Comparison of ENCODE assay signal across 34 mouse cellular contexts in the genomic region with DNA sequence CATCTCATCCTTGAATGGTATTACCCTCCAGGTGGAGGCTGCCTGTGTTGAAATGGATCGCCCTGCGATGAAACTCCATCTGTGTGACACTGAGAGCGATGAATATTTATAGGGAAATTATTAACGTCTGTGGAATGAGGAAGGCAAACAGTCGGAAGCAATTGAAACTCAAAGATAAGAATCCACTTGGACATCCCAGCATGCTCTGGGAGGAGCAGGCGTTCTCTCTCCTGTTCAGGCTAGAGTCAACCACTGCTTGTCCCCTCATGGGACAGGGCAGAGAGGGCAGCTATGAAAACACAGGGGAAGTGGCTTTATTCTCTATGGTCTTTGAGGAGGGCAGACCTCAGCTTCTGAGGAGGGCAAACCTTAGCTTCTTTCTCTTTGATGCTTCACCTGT. TPM values are rescaled to one million over a fixed set of nuclear protein-coding genes. Genes with fewer than 3 reads are reported as not detected.
DNase-seq lines count a peak whose midpoint lies in the region; ATAC-seq and TF ChIP-seq lines count a peak whose summit lies in the region.
"Had no signal": no experiment of that assay in that cellular context is flagged by ENCODE, and none has a peak within 500 bp of the region (broad histone marks: within the 10 kb centered on the region; RNA-seq: fewer than 3 reads in every experiment).

No protein-coding gene starts in this region.

- ATAC-seq in midbrain, embryonic 11.5 days (ENCODE audit: low FRiP score) = no peak
- ATAC-seq in midbrain, postnatal 0 days (ENCODE audit: low FRiP score) = no peak
- ATAC-seq in lung, embryonic 16.5 days (ENCODE audit: low read depth) = peak; percentile 84
- ATAC-seq in hindbrain, postnatal 0 days = no peak
- no peak for ATAC-seq in megakaryocyte, adult 5-6 weeks (ENCODE audit: poor library complexity, severe bottlenecking)
- ATAC-seq: forebrain, embryonic 14.5 days; inflammation-experienced regulatory T-cells, adult 6 months; liver, postnatal 0 days had no signal

- 78% methylated on average over 6 of the region's 6 CpGs for WGBS in midbrain, embryonic 11.5 days
- WGBS in midbrain, postnatal 0 days = 63% methylated on average over 6 of the region's 6 CpGs
- WGBS in lung, embryonic 16.5 days = 42% methylated on average over 6 of the region's 6 CpGs
- WGBS in hindbrain, postnatal 0 days = 76% methylated on average over 6 of the region's 6 CpGs

- H3K9ac ChIP-seq in midbrain, embryonic 11.5 days (ENCODE audit: low read length) = no peak overlapping the region
- no peak overlapping the region for H3K9ac ChIP-seq in midbrain, postnatal 0 days (replicated peaks; ENCODE audit: low read length, poor library complexity, severe bottlenecking)
- no peak overlapping the region for H3K9ac ChIP-seq in lung, embryonic 16.5 days (ENCODE audit: low read length)
- H3K9ac ChIP-seq in hindbrain, postnatal 0 days (replicated peaks; ENCODE audit: low read length) = no peak overlapping the region
- H3K9ac ChIP-seq: embryonic facial prominence, embryonic 12.5 days; heart, embryonic 12.5 days; hindbrain, embryonic 14.5 days; limb, embryonic 12.5 days; liver, postnatal 0 days; neural tube, embryonic 15.5 days had no signal

- H3K27me3 ChIP-seq in midbrain, embryonic 11.5 days (ENCODE audit: control insufficient read depth, insufficient read depth, low read length) = no peaks in the 10 kb centered on the region
- no peaks in the 10 kb centered on the region for H3K27me3 ChIP-seq in midbrain, postnatal 0 days (ENCODE audit: insufficient read depth, low read length)
- H3K27me3 ChIP-seq in lung, embryonic 16.5 days (ENCODE audit: control insufficient read depth, insufficient read depth, low read depth, low read length) = no peaks in the 10 kb centered on the region
- no peaks in the 10 kb centered on the region for H3K27me3 ChIP-seq in hindbrain, postnatal 0 days (ENCODE audit: insufficient read depth, low read length)
- H3K27me3 ChIP-seq: embryonic facial prominence, embryonic 12.5 days; heart, embryonic 12.5 days; limb, embryonic 12.5 days; neural tube, embryonic 15.5 days had no signal

- H3K4me3 ChIP-seq in midbrain, embryonic 11.5 days (ENCODE audit: low read depth, low read length) = no peak overlapping the region
- H3K4me3 ChIP-seq in midbrain, postnatal 0 days (ENCODE audit: low read depth, low read length) = no peak overlapping the region
- no peak overlapping the region for H3K4me3 ChIP-seq in lung, embryonic 16.5 days (ENCODE audit: low read length)
- H3K4me3 ChIP-seq in hindbrain, postnatal 0 days (ENCODE audit: low read length) = no peak overlapping the region
- H3K4me3 ChIP-seq: embryonic facial prominence, embryonic 12.5 days; heart, embryonic 12.5 days; limb, embryonic 12.5 days; neural tube, embryonic 15.5 days had no signal

- H3K4me1 ChIP-seq in midbrain, embryonic 11.5 days (ENCODE audit: control insufficient read depth, insufficient read depth, low read length) = no peaks in the 10 kb centered on the region
- H3K4me1 ChIP-seq in midbrain, postnatal 0 days (ENCODE audit: insufficient read depth, low read length) = no peaks in the 10 kb centered on the region
- no peaks in the 10 kb centered on the region for H3K4me1 ChIP-seq in lung, embryonic 16.5 days (replicated peaks; ENCODE audit: control insufficient read depth, insufficient read depth, low read length)
- H3K4me1 ChIP-seq in hindbrain, postnatal 0 days (ENCODE audit: insufficient read depth, low read length) = no peaks in the 10 kb centered on the region
- H3K4me1 ChIP-seq: embryonic facial prominence, embryonic 12.5 days; heart, embryonic 12.5 days; limb, embryonic 12.5 days; neural tube, embryonic 15.5 days had no signal

- DNase-seq in midbrain, embryonic 11.5 days (ENCODE audit: low spot score, missing footprints) = peak; percentile 49
- DNase-seq in midbrain, postnatal 0 days (ENCODE audit: low spot score) = no peak
- DNase-seq in lung, postnatal 36 days = peak; percentile 67
- DNase-seq in heart, adult 9 months (ENCODE audit: low spot score in 2 of 2) = no peak
- no peak for DNase-seq in hindbrain, postnatal 0 days (ENCODE audit: low spot score)
- no peak for DNase-seq in yolk sac, embryonic 10.5 days (ENCODE audit: low spot score)
- DNase-seq: adrenal gland, postnatal 10 days; cerebellum, adult 11 months; cerebellum, adult 9-10 months; embryo, embryonic 11 days; gastrocnemius, postnatal 14 days; heart, postnatal 4 days; kidney, adult 9 months; kidney, postnatal 10 days; liver, postnatal 0 days; midbrain, embryonic 14.5 days; retina, postnatal 1 day; right cerebral cortex, postnatal 14 days had no signal

- no peaks in the 10 kb centered on the region for H3K9me3 ChIP-seq in midbrain, embryonic 11.5 days (ENCODE audit: control insufficient read depth, low read length)
- H3K9me3 ChIP-seq in midbrain, postnatal 0 days (ENCODE audit: low read length) = no peaks in the 10 kb centered on the region
- no peaks in the 10 kb centered on the region for H3K9me3 ChIP-seq in lung, embryonic 16.5 days (ENCODE audit: control insufficient read depth, low read length)
- no peaks in the 10 kb centered on the region for H3K9me3 ChIP-seq in hindbrain, postnatal 0 days (ENCODE audit: low read length)
- H3K9me3 ChIP-seq: embryonic facial prominence, embryonic 12.5 days; G1E; heart, embryonic 12.5 days; limb, embryonic 12.5 days; neural tube, embryonic 15.5 days had no signal

- H3K27ac ChIP-seq in midbrain, embryonic 11.5 days (ENCODE audit: low read depth, low read length) = no peak overlapping the region
- no peak overlapping the region for H3K27ac ChIP-seq in midbrain, postnatal 0 days (ENCODE audit: low read depth, low read length)
- H3K27ac ChIP-seq in lung, embryonic 16.5 days (ENCODE audit: low read length) = peak overlapping the region; percentile 84
- H3K27ac ChIP-seq in hindbrain, postnatal 0 days = no peak overlapping the region
- H3K27ac ChIP-seq: embryonic facial prominence, embryonic 12.5 days; hindbrain, embryonic 14.5 days; limb, embryonic 12.5 days; neural tube, embryonic 15.5 days had no signal

- H3K36me3 ChIP-seq in midbrain, embryonic 11.5 days (ENCODE audit: control insufficient read depth, insufficient read depth, low read length) = no peaks in the 10 kb centered on the region
- no peaks in the 10 kb centered on the region for H3K36me3 ChIP-seq in midbrain, postnatal 0 days (ENCODE audit: insufficient read depth, low read length)
- H3K36me3 ChIP-seq in lung, embryonic 16.5 days (ENCODE audit: control insufficient read depth, insufficient read depth, low read length) = no peaks in the 10 kb centered on the region
- H3K36me3 ChIP-seq in hindbrain, postnatal 0 days (ENCODE audit: insufficient read depth, low read length) = no peaks in the 10 kb centered on the region
- H3K36me3 ChIP-seq: embryonic facial prominence, embryonic 12.5 days; G1E; heart, embryonic 12.5 days; limb, embryonic 12.5 days; neural tube, embryonic 15.5 days had no signal

- no peak for TF ChIP-seq CTCF in midbrain, postnatal 0 days (IDR thresholded peaks at IDR 0.05)
- TF ChIP-seq CTCF in hindbrain, postnatal 0 days (IDR thresholded peaks at IDR 0.05; ENCODE audit: low read depth) = no peak

- H3K4me2 ChIP-seq in midbrain, embryonic 11.5 days = no peak overlapping the region
- no peak overlapping the region for H3K4me2 ChIP-seq in midbrain, postnatal 0 days (ENCODE audit: low read depth, low read length, poor library complexity, severe bottlenecking)
- no peak overlapping the region for H3K4me2 ChIP-seq in lung, embryonic 16.5 days (ENCODE audit: low read depth, low read length)
- H3K4me2 ChIP-seq in hindbrain, postnatal 0 days (ENCODE audit: low read depth, low read length) = no peak overlapping the region
- H3K4me2 ChIP-seq: embryonic facial prominence, embryonic 12.5 days; heart, embryonic 12.5 days; hindbrain, embryonic 14.5 days; limb, embryonic 12.5 days; liver, embryonic 11.5 days; neural tube, embryonic 15.5 days had no signal

RNA-seq across cellular contexts. Expression of gene Krt23, which starts 19.5 kb away (rescaled TPM):
- 0.14 TPM in 1 of 2 replicates, not detected in the other for polyA plus RNA-seq in midbrain, embryonic 11.5 days (2014; fragmentation: Nextera tagmentation; extraction: Ambion mirVana)
- total RNA-seq in midbrain, postnatal 0 days (2014; rRNA removed) = 0.16 TPM in 1 of 2 replicates, not detected in the other
- 0.32 TPM in 1 of 2 replicates, not detected in the other for polyA plus RNA-seq in midbrain, postnatal 0 days (2015; fragmentation: Nextera tagmentation; extraction: Ambion mirVana)
- 4.9 and 5.4 TPM in 2 replicates for polyA plus RNA-seq in lung, embryonic 16.5 days (2015; fragmentation: Nextera tagmentation; extraction: Ambion mirVana)
- not detected in 2 replicates for total RNA-seq in hindbrain, postnatal 0 days (2014; rRNA removed)
- polyA plus RNA-seq in hindbrain, postnatal 0 days (2015; fragmentation: Nextera tagmentation; extraction: Ambion mirVana) = 0.40 and 0.41 TPM in 2 replicates
- total RNA-seq in megakaryocyte, adult 5-6 weeks (2015) = not detected in 2 replicates
- total RNA-seq in megakaryocyte, adult 5-6 weeks (2017) = not detected in 2 replicates
- total RNA-seq: G1E; gastrocnemius, postnatal 14 days; granulocyte monocyte progenitor cell, adult 5-6 weeks; heart, postnatal 4 days; left cerebral cortex, postnatal 14 days; megakaryocyte-erythroid progenitor cell, adult 5-6 weeks had no signal
- polyA plus RNA-seq: G1E; inflammation-experienced regulatory T-cells, adult 6 months had no signal

RNA-seq across cellular contexts. Expression of gene Krt20, which starts 35.5 kb away (rescaled TPM):
- polyA plus RNA-seq in midbrain, embryonic 11.5 days (2014; fragmentation: Nextera tagmentation; extraction: Ambion mirVana) = 0.11 and 0.42 TPM in 2 replicates
- total RNA-seq in midbrain, postnatal 0 days (2014; rRNA removed) = not detected in 2 replicates
- 0.13 and 0.36 TPM in 2 replicates for polyA plus RNA-seq in midbrain, postnatal 0 days (2015; fragmentation: Nextera tagmentation; extraction: Ambion mirVana)
- polyA plus RNA-seq in lung, embryonic 16.5 days (2015; fragmentation: Nextera tagmentation; extraction: Ambion mirVana) = 0.30 and 0.96 TPM in 2 replicates
- 0.18 TPM in 1 of 2 replicates, not detected in the other for total RNA-seq in hindbrain, postnatal 0 days (2014; rRNA removed)
- polyA plus RNA-seq in hindbrain, postnatal 0 days (2015; fragmentation: Nextera tagmentation; extraction: Ambion mirVana) = 0.11 and 0.24 TPM in 2 replicates
- total RNA-seq in megakaryocyte, adult 5-6 weeks (2015) = not detected in 2 replicates
- not detected in 2 replicates for total RNA-seq in megakaryocyte, adult 5-6 weeks (2017)
- total RNA-seq: G1E; granulocyte monocyte progenitor cell, adult 5-6 weeks; left cerebral cortex, postnatal 14 days; megakaryocyte-erythroid progenitor cell, adult 5-6 weeks had no signal
- polyA plus RNA-seq: forebrain, embryonic 14.5 days; G1E; hindbrain, embryonic 14.5 days; inflammation-experienced regulatory T-cells, adult 6 months had no signal

RNA-seq across cellular contexts. Expression of gene Krt39, which starts 47.7 kb away (rescaled TPM):
- not detected in 2 replicates for polyA plus RNA-seq in midbrain, embryonic 11.5 days (2014; fragmentation: Nextera tagmentation; extraction: Ambion mirVana)
- total RNA-seq in midbrain, postnatal 0 days (2014; rRNA removed) = not detected in 2 replicates
- polyA plus RNA-seq in midbrain, postnatal 0 days (2015; fragmentation: Nextera tagmentation; extraction: Ambion mirVana) = not detected in 2 replicates
- polyA plus RNA-seq in lung, embryonic 16.5 days (2015; fragmentation: Nextera tagmentation; extraction: Ambion mirVana) = not detected in 2 replicates
- total RNA-seq in hindbrain, postnatal 0 days (2014; rRNA removed) = not detected in 2 replicates
- polyA plus RNA-seq in hindbrain, postnatal 0 days (2015; fragmentation: Nextera tagmentation; extraction: Ambion mirVana) = not detected in 2 replicates
- not detected in 2 replicates for total RNA-seq in megakaryocyte, adult 5-6 weeks (2015)
- not detected in 2 replicates for total RNA-seq in megakaryocyte, adult 5-6 weeks (2017)
- total RNA-seq: adrenal gland, postnatal 10 days; gastrocnemius, postnatal 14 days; granulocyte monocyte progenitor cell, adult 5-6 weeks; heart, postnatal 4 days; left cerebral cortex, postnatal 14 days; megakaryocyte-erythroid progenitor cell, adult 5-6 weeks had no signal
- polyA plus RNA-seq: embryonic facial prominence, embryonic 12.5 days; forebrain, embryonic 14.5 days; G1E; heart, embryonic 12.5 days; heart, postnatal 0 days; hindbrain, embryonic 14.5 days; inflammation-experienced regulatory T-cells, adult 6 months; large intestine, adult 2 months; limb, embryonic 12.5 days; liver, embryonic 11.5 days; liver, postnatal 0 days; midbrain, embryonic 14.5 days; neural tube, embryonic 15.5 days had no signal

RNA-seq across cellular contexts. Expression of gene Krt12, which starts 51.4 kb away (rescaled TPM):
- not detected in 2 replicates for polyA plus RNA-seq in midbrain, embryonic 11.5 days (2014; fragmentation: Nextera tagmentation; extraction: Ambion mirVana)
- total RNA-seq in midbrain, postnatal 0 days (2014; rRNA removed) = 2.0 TPM in 1 of 2 replicates, not detected in the other
- 0.21 and 0.31 TPM in 2 replicates for polyA plus RNA-seq in midbrain, postnatal 0 days (2015; fragmentation: Nextera tagmentation; extraction: Ambion mirVana)
- polyA plus RNA-seq in lung, embryonic 16.5 days (2015; fragmentation: Nextera tagmentation; extraction: Ambion mirVana) = not detected in 2 replicates
- total RNA-seq in hindbrain, postnatal 0 days (2014; rRNA removed) = 0.68 TPM in 2 replicates
- 0.50 and 0.53 TPM in 2 replicates for polyA plus RNA-seq in hindbrain, postnatal 0 days (2015; fragmentation: Nextera tagmentation; extraction: Ambion mirVana)
- total RNA-seq in megakaryocyte, adult 5-6 weeks (2015) = not detected in 2 replicates
- not detected in 2 replicates for total RNA-seq in megakaryocyte, adult 5-6 weeks (2017)
- total RNA-seq: adrenal gland, postnatal 10 days; G1E; gastrocnemius, postnatal 14 days; granulocyte monocyte progenitor cell, adult 5-6 weeks; heart, postnatal 4 days; megakaryocyte-erythroid progenitor cell, adult 5-6 weeks had no signal
- polyA plus RNA-seq: embryonic facial prominence, embryonic 12.5 days; G1E; heart, embryonic 12.5 days; heart, postnatal 0 days; hindbrain, embryonic 14.5 days; inflammation-experienced regulatory T-cells, adult 6 months; limb, embryonic 12.5 days; liver, embryonic 11.5 days; liver, postnatal 0 days; midbrain, embryonic 14.5 days had no signal

Comparison
In these comparisons a context has a peak if more than half of its experiments do, and no peak if none do; other contexts are left out.
1. DNase-seq: peak in midbrain, embryonic 11.5 days (single experiment) and lung, postnatal 36 days (single experiment); none in midbrain, postnatal 0 days (single experiment), heart, adult 9 months (0 of 2), hindbrain, postnatal 0 days (single experiment) and yolk sac, embryonic 10.5 days (single experiment).